Mouse (Mus musculus): ENCODE measurements around the gene Nrp2. TPM values are rescaled to one million over a fixed set of nuclear protein-coding genes. Genes with fewer than 3 reads are reported as not detected.

Gene Nrp2
- polyA plus RNA-seq (2015; fragmentation: Nextera tagmentation; extraction: Ambion mirVana): 30.8 and 34.7 TPM in 2 replicates

- WGBS: under 1% methylated on average over 73 of the region's 76 CpGs
- peak within 1 kb of the TSS; percentile 59 for H3K4me3 ChIP-seq
- peak within 1 kb of the TSS; percentile 98 for H3K4me2 ChIP-seq (replicated peaks)
- peak; percentile 86 for ATAC-seq (replicated peaks)
- peak within 1 kb of the TSS; percentile 86 for H3K27ac ChIP-seq (replicated peaks)
- no peaks in the 10 kb centered on the region for H3K36me3 ChIP-seq
- H3K9ac ChIP-seq (replicated peaks): peak within 1 kb of the TSS; percentile 72
- H3K4me1 ChIP-seq: peaks cover 48% of the 10 kb centered on the region
- H3K27me3 ChIP-seq: peaks cover 8% of the 10 kb centered on the region; the same call in 1 of the 2 replicates
- H3K9me3 ChIP-seq: no peaks in the 10 kb centered on the region
Measured at GRCm38 (mm10) chr1:62703158-62704116, at the start of gene Nrp2. TSS of gene Nrp2 (plus strand) at chr1:62703285.

- Histone ChIP-seq H3K4me3 (no peak overlapping the region), H3K36me3 (no peaks in the 10 kb centered on the region), H3K9ac (replicated peaks) (no peak overlapping the region), H3K4me1 (no peaks in the 10 kb centered on the region), H3K27ac (replicated peaks) (no peak overlapping the region), H3K9me3 (no peaks in the 10 kb centered on the region), H3K4me2 (replicated peaks) (no peak overlapping the region), H3K27me3 (no peaks in the 10 kb centered on the region)
- WGBS: 67% methylated on average over 6 of the region's 6 CpGs
- ATAC-seq (replicated peaks): no peak
Measured at GRCm38 (mm10) chr1:62654436-62654835, 48.6 kb upstream of the Nrp2 start.

GRCm38 (mm10) chr1:62664960-62665645 lies 38.0 kb upstream of the Nrp2 start:
- 55% methylated on average over 8 of the region's 8 CpGs for WGBS
- no peaks in the 10 kb centered on the region for H3K36me3 ChIP-seq
- H3K27ac ChIP-seq (replicated peaks): no peak overlapping the region
- no peak for ATAC-seq (replicated peaks)
- H3K4me2 ChIP-seq (replicated peaks): no peak overlapping the region
- H3K9ac ChIP-seq (replicated peaks): no peak overlapping the region
- H3K27me3 ChIP-seq: no peaks in the 10 kb centered on the region
- no peaks in the 10 kb centered on the region for H3K9me3 ChIP-seq
- H3K4me1 ChIP-seq: no peaks in the 10 kb centered on the region
- no peak overlapping the region for H3K4me3 ChIP-seq

GRCm38 (mm10) chr1:62665771-62666730 lies 37.0 kb upstream of the Nrp2 start:
- Histone ChIP-seq H3K27me3 (no peaks in the 10 kb centered on the region), H3K4me2 (replicated peaks) (no peak overlapping the region), H3K4me1 (no peaks in the 10 kb centered on the region), H3K9me3 (no peaks in the 10 kb centered on the region), H3K27ac (replicated peaks) (no peak overlapping the region), H3K36me3 (no peaks in the 10 kb centered on the region), H3K4me3 (no peak overlapping the region), H3K9ac (replicated peaks) (no peak overlapping the region)
- WGBS: 91% methylated on average over 5 of the region's 5 CpGs
- ATAC-seq (replicated peaks): no peak

GRCm38 (mm10) chr1:62666780-62667179 lies 36.3 kb upstream of the Nrp2 start:
- no peak for ATAC-seq (replicated peaks)
- H3K27ac ChIP-seq (replicated peaks): no peak overlapping the region
- H3K4me2 ChIP-seq (replicated peaks): no peak overlapping the region
- H3K36me3 ChIP-seq: no peaks in the 10 kb centered on the region
- no peaks in the 10 kb centered on the region for H3K9me3 ChIP-seq
- H3K9ac ChIP-seq (replicated peaks): no peak overlapping the region
- WGBS: 81% methylated on average over 5 of the region's 5 CpGs
- H3K27me3 ChIP-seq: no peaks in the 10 kb centered on the region
- no peak overlapping the region for H3K4me3 ChIP-seq
- no peaks in the 10 kb centered on the region for H3K4me1 ChIP-seq

- no peaks in the 10 kb centered on the region for H3K27me3 ChIP-seq
- no peak overlapping the region for H3K9ac ChIP-seq (replicated peaks)
- H3K4me1 ChIP-seq: peaks cover 16% of the 10 kb centered on the region
- H3K9me3 ChIP-seq: no peaks in the 10 kb centered on the region
- no peak overlapping the region for H3K27ac ChIP-seq (replicated peaks)
- no peak overlapping the region for H3K4me3 ChIP-seq
- no peak for ATAC-seq (replicated peaks)
- H3K4me2 ChIP-seq (replicated peaks): no peak overlapping the region
- no peaks in the 10 kb centered on the region for H3K36me3 ChIP-seq
- WGBS: 41% methylated on average over 4 of the region's 4 CpGs
Measured at GRCm38 (mm10) chr1:62678611-62679344, 24.3 kb upstream of the Nrp2 start.

- Histone ChIP-seq H3K4me1 (peaks cover 16% of the 10 kb centered on the region), H3K9ac (replicated peaks) (no peak overlapping the region), H3K4me3 (no peak overlapping the region), H3K4me2 (replicated peaks) (no peak overlapping the region), H3K27me3 (no peaks in the 10 kb centered on the region), H3K9me3 (no peaks in the 10 kb centered on the region), H3K36me3 (no peaks in the 10 kb centered on the region), H3K27ac (replicated peaks) (no peak overlapping the region)
- WGBS: 93% methylated on average over 2 of the region's 2 CpGs
- ATAC-seq (replicated peaks): no peak
Measured at GRCm38 (mm10) chr1:62679466-62679865, 23.6 kb upstream of the Nrp2 start.

GRCm38 (mm10) chr1:62682456-62683385 lies 20.4 kb upstream of the Nrp2 start:
- ATAC-seq (replicated peaks): peak; percentile 82
- no peaks in the 10 kb centered on the region for H3K27me3 ChIP-seq
- peak overlapping the region; percentile 25 for H3K4me2 ChIP-seq (replicated peaks)
- no peak overlapping the region for H3K9ac ChIP-seq (replicated peaks)
- 24% methylated on average over 21 of the region's 21 CpGs for WGBS
- no peaks in the 10 kb centered on the region for H3K9me3 ChIP-seq
- no peak overlapping the region for H3K4me3 ChIP-seq
- no peaks in the 10 kb centered on the region for H3K36me3 ChIP-seq
- H3K4me1 ChIP-seq: peaks cover 16% of the 10 kb centered on the region
- H3K27ac ChIP-seq (replicated peaks): peak overlapping the region; percentile 43

- Histone ChIP-seq H3K4me1 (peaks cover 16% of the 10 kb centered on the region), H3K27me3 (no peaks in the 10 kb centered on the region), H3K9ac (replicated peaks) (no peak overlapping the region), H3K4me2 (replicated peaks) (no peak overlapping the region), H3K4me3 (no peak overlapping the region), H3K9me3 (no peaks in the 10 kb centered on the region), H3K36me3 (no peaks in the 10 kb centered on the region), H3K27ac (replicated peaks) (no peak overlapping the region)
- no peak for ATAC-seq (replicated peaks)
- 70% methylated on average over 2 of the region's 2 CpGs for WGBS
Measured at GRCm38 (mm10) chr1:62683498-62683897, 19.6 kb upstream of the Nrp2 start.

- whole genome bisulfite sequencing: 82% methylated on average over 8 of the region's 8 CpGs
- no peak overlapping the region for H3K9ac ChIP-seq (replicated peaks)
- H3K4me1 ChIP-seq: peaks cover 10% of the 10 kb centered on the region
- no peak overlapping the region for H3K4me3 ChIP-seq
- ATAC-seq (replicated peaks): no peak
- no peaks in the 10 kb centered on the region for H3K36me3 ChIP-seq
- H3K9me3 ChIP-seq: no peaks in the 10 kb centered on the region
- no peak overlapping the region for H3K4me2 ChIP-seq (replicated peaks)
- no peaks in the 10 kb centered on the region for H3K27me3 ChIP-seq
- H3K27ac ChIP-seq (replicated peaks): no peak overlapping the region
Measured at GRCm38 (mm10) chr1:62687511-62687910, 15.6 kb upstream of the Nrp2 start.

Data from forebrain, embryonic 15.5 days (tissue).